Mouse (Mus musculus): ENCODE results near the gene 4930474N05Rik. TPM values are rescaled to one million over a fixed set of nuclear protein-coding genes. Genes with fewer than 3 reads are reported as not detected.

4930474N05Rik gene
- not detected in 2 replicates for polyA plus RNA-seq (2014; fragmentation: Nextera tagmentation; extraction: Ambion mirVana)

DNA sequence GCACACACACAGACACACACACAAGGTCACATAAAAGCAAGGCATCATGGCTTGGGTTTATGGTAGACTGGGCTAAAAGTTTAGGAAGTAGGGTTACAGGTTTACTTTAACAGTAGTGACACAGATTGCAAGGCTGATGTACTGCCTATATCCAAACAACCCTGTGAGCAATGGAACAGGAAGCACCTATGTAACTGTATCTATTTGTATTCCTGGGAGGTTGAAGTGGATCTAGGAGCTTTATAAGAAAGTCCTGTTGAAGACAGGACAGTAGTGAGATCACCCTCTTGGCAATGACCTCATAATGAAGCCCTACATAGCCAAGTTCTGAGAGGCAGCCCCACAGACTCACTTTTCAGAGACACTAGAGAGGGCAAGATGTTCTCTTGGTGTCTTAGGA is at the start of gene 4930474N05Rik:
4930474N05Rik (plus strand) TSS at position 301 of the 400 bp plus-strand sequence.
- Histone ChIP-seq H3K9ac (replicated peaks; ENCODE audit: low read length) (no peak within 1 kb of the TSS), H3K36me3 (ENCODE audit: control insufficient read depth, insufficient read depth, low read length) (no peaks in the 10 kb centered on the region), H3K27me3 (ENCODE audit: control insufficient read depth, insufficient read depth, low read length) (no peaks in the 10 kb centered on the region), H3K9me3 (ENCODE audit: control insufficient read depth, low read length) (no peaks in the 10 kb centered on the region), H3K4me3 (replicated peaks; ENCODE audit: low read depth, low read length) (no peak within 1 kb of the TSS), H3K27ac (replicated peaks; ENCODE audit: low read depth, low read length) (no peak within 1 kb of the TSS), H3K4me1 (ENCODE audit: control insufficient read depth, insufficient read depth, low read length) (no peaks in the 10 kb centered on the region), H3K4me2 (ENCODE audit: low read length) (no peak within 1 kb of the TSS)
- DNase-seq (no peak), ATAC-seq (ENCODE audit: low FRiP score, low TSS enrichment) (no peak)

DNA sequence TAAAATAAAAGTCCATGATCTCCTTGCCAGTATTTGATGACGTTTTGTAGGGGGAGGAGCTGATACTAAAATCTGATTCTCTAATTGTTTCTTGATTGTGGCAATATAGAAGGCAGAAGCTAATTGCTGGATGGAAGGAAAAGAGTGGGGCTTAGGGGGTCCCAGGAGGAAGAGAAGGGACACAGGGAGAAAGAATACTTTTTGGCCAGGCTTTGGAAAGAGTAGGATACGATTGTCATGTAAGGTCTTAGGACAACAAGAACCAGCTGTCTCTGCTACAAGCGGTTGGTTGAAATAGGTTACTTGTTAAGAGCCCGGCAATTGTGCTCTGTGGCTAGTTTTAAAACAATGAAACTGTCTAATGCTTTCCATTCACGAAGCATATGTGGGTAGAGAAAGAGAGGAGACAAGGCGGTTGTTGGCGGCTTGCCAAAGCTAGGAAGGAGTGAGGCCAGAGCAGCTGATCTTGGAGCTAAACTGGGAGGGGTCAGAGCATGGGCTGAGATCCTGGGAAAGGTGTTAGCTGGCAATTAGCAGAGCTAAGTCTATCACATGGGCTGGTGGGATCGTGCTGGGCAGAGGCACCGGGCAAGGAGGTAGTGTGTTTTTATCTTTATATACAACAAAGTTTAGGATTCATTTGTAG is 45.8 kb upstream of the 4930474N05Rik start:
- H3K36me3 ChIP-seq (ENCODE audit: control insufficient read depth, insufficient read depth, low read length), result no peaks in the 10 kb centered on the region
- H3K27ac ChIP-seq (replicated peaks; ENCODE audit: low read depth, low read length), result no peak overlapping the region
- H3K4me2 ChIP-seq (ENCODE audit: low read length), result peak overlapping the region; percentile 11; the same call in 1 of the 2 replicates
- no peak overlapping the region for H3K4me3 ChIP-seq (replicated peaks; ENCODE audit: low read depth, low read length)
- peak; percentile 75; the same call in 1 of the 2 replicates for ATAC-seq (ENCODE audit: low FRiP score, low TSS enrichment)
- H3K27me3 ChIP-seq (ENCODE audit: control insufficient read depth, insufficient read depth, low read length), result no peaks in the 10 kb centered on the region
- peak; percentile 79 for DNase-seq
- WGBS, result 39% methylated on average over 9 of the region's 9 CpGs
- no peaks in the 10 kb centered on the region for H3K4me1 ChIP-seq (ENCODE audit: control insufficient read depth, insufficient read depth, low read length)
- no peaks in the 10 kb centered on the region for H3K9me3 ChIP-seq (ENCODE audit: control insufficient read depth, low read length)
- no peak overlapping the region for H3K9ac ChIP-seq (replicated peaks; ENCODE audit: low read length)

DNA sequence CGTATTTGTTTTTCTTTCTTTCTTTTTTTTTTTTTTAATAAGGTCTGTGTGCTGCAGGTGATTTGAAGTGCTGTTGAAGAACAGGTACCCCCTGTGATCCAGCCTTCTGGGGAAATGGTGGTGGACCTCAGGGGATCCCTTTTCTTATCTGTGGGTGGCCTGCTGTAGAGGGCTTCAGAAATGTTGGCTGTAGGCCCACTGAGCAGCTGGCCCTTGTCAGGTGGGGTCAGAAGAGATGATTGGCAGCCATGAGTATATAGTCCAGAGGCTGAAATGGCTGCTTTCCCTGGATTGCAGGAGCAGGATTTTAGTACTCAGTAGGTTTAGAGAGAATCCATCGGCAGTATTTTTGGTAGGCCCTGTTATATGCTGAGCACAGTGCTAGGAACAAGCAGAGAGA is 41.4 kb upstream of the 4930474N05Rik start:
- ATAC-seq (ENCODE audit: low FRiP score, low TSS enrichment) (no peak), DNase-seq (no peak)
- no peak overlapping the region for H3K27ac ChIP-seq (replicated peaks; ENCODE audit: low read depth, low read length)
- 89% methylated on average over 2 of the region's 2 CpGs for WGBS
- no peaks in the 10 kb centered on the region for H3K27me3 ChIP-seq (ENCODE audit: control insufficient read depth, insufficient read depth, low read length)
- H3K4me2 ChIP-seq (ENCODE audit: low read length), result no peak overlapping the region
- H3K36me3 ChIP-seq (ENCODE audit: control insufficient read depth, insufficient read depth, low read length), result no peaks in the 10 kb centered on the region
- H3K4me1 ChIP-seq (ENCODE audit: control insufficient read depth, insufficient read depth, low read length), result no peaks in the 10 kb centered on the region
- H3K9ac ChIP-seq (replicated peaks; ENCODE audit: low read length), result no peak overlapping the region
- no peaks in the 10 kb centered on the region for H3K9me3 ChIP-seq (ENCODE audit: control insufficient read depth, low read length)
- H3K4me3 ChIP-seq (replicated peaks; ENCODE audit: low read depth, low read length), result no peak overlapping the region

DNA sequence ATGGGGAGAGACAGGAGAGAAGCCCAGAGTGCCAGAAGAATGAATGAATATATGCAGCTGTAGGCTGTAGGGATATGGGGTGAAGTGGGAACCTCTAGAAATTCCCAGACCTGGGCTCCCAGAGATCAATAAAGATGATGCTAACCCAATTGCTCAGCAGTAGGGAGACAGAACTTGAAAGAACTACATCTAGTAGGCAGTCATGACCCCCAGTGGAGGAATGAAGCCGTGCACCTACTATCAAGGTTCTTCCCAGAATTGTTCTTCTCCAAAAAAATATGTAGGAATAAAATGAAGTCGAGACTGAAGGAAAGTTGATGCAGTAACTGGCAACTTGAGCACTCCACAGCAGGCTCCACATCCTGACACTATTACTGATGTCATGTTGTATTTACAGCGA is 3.8 kb downstream of the 4930474N05Rik start:
- ATAC-seq (ENCODE audit: low FRiP score, low TSS enrichment) (no peak), DNase-seq (no peak)
- 85% methylated on average over 3 of the region's 3 CpGs for WGBS
- H3K9ac ChIP-seq (replicated peaks; ENCODE audit: low read length), result no peak overlapping the region
- H3K4me3 ChIP-seq (replicated peaks; ENCODE audit: low read depth, low read length), result no peak overlapping the region
- no peaks in the 10 kb centered on the region for H3K36me3 ChIP-seq (ENCODE audit: control insufficient read depth, insufficient read depth, low read length)
- no peak overlapping the region for H3K4me2 ChIP-seq (ENCODE audit: low read length)
- no peak overlapping the region for H3K27ac ChIP-seq (replicated peaks; ENCODE audit: low read depth, low read length)
- no peaks in the 10 kb centered on the region for H3K4me1 ChIP-seq (ENCODE audit: control insufficient read depth, insufficient read depth, low read length)
- H3K27me3 ChIP-seq (ENCODE audit: control insufficient read depth, insufficient read depth, low read length), result no peaks in the 10 kb centered on the region
- no peaks in the 10 kb centered on the region for H3K9me3 ChIP-seq (ENCODE audit: control insufficient read depth, low read length)

DNA sequence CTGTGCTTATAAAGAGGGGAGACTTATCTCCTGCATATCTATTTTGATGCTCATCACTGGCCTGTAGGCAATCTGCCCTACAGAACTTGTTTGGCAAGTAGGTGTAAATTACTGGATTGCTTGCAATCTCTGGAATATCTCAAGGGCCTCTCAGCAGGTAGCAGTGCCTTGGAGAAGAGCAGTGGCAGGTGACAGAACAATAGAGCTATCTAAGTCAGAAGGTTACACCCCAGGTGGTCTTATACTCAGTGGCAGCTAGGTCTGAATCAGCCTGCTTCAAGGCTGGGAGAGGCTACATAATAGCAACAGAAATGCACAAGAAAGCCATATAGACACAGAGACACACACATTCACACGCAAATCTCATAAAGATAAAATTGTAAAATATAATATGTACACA is 4.9 kb downstream of the 4930474N05Rik start:
- DNase-seq (no peak), ATAC-seq (ENCODE audit: low FRiP score, low TSS enrichment) (no peak)
- Histone ChIP-seq H3K4me1 (ENCODE audit: control insufficient read depth, insufficient read depth, low read length) (no peaks in the 10 kb centered on the region), H3K27ac (replicated peaks; ENCODE audit: low read depth, low read length) (no peak overlapping the region), H3K36me3 (ENCODE audit: control insufficient read depth, insufficient read depth, low read length) (no peaks in the 10 kb centered on the region), H3K9ac (replicated peaks; ENCODE audit: low read length) (no peak overlapping the region), H3K4me2 (ENCODE audit: low read length) (no peak overlapping the region), H3K4me3 (replicated peaks; ENCODE audit: low read depth, low read length) (no peak overlapping the region), H3K27me3 (ENCODE audit: control insufficient read depth, insufficient read depth, low read length) (no peaks in the 10 kb centered on the region), H3K9me3 (ENCODE audit: control insufficient read depth, low read length) (no peaks in the 10 kb centered on the region)
- 47% methylated on average over 1 of the region's 1 CpGs for WGBS

DNA sequence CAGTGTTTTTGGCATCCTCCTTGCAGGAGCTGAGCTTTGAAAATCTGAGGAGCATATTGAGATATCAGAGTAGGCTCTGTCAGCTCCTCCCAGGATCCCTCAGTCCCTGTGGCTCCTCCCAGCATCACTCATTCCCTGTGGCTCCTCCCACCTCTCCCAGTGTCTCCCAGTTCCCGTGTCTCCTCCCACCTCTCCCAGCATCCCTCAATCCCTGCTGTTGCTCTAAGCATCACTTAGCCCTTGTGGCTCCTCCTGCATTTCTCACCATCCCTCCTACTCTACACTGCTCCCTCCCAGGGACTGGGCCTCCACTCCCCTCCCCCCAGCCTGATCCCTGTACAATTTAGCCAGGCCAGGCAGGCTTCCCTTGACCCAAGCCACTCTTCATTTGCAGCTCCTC is 6.0 kb downstream of the 4930474N05Rik start:
- no peak for ATAC-seq (ENCODE audit: low FRiP score, low TSS enrichment)
- H3K9ac ChIP-seq (replicated peaks; ENCODE audit: low read length), result no peak overlapping the region
- 29% methylated on average over 1 of the region's 1 CpGs for WGBS

DNA sequence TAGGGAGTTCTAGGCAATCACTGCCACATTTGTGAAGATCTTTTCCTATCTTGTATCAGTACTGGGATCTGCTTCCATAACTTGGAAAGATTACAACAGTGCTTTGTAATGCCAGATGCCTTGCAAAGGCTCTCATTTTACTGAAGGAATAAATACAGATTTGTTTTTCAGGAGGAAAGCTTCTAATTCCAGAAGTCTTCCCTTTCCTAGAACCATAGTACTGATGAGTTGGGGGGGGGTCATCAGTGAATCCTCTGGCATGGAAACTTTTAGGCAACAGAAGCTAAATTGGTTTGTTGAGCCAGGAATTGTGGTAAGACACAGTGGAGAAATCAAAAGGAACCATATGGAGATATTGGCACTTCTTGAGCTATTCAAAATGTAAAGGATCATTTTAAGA is 19.8 kb downstream of the 4930474N05Rik start:
- Histone ChIP-seq H3K9ac (replicated peaks; ENCODE audit: low read length) (no peak overlapping the region), H3K27me3 (ENCODE audit: control insufficient read depth, insufficient read depth, low read length) (no peaks in the 10 kb centered on the region), H3K9me3 (ENCODE audit: control insufficient read depth, low read length) (no peaks in the 10 kb centered on the region), H3K36me3 (ENCODE audit: control insufficient read depth, insufficient read depth, low read length) (no peaks in the 10 kb centered on the region), H3K4me2 (ENCODE audit: low read length) (no peak overlapping the region), H3K4me1 (ENCODE audit: control insufficient read depth, insufficient read depth, low read length) (no peaks in the 10 kb centered on the region), H3K27ac (replicated peaks; ENCODE audit: low read depth, low read length) (no peak overlapping the region), H3K4me3 (replicated peaks; ENCODE audit: low read depth, low read length) (no peak overlapping the region)
- DNase-seq, result no peak
- no peak for ATAC-seq (ENCODE audit: low FRiP score, low TSS enrichment)

More for the DNA sequence above, 6.0 kb downstream of the 4930474N05Rik start:
- H3K9me3 ChIP-seq (ENCODE audit: control insufficient read depth, low read length), result no peaks in the 10 kb centered on the region
- H3K4me1 ChIP-seq (ENCODE audit: control insufficient read depth, insufficient read depth, low read length), result no peaks in the 10 kb centered on the region
- H3K27me3 ChIP-seq (ENCODE audit: control insufficient read depth, insufficient read depth, low read length), result no peaks in the 10 kb centered on the region
- no peak overlapping the region for H3K4me2 ChIP-seq (ENCODE audit: low read length)
- no peak for DNase-seq
- no peaks in the 10 kb centered on the region for H3K36me3 ChIP-seq (ENCODE audit: control insufficient read depth, insufficient read depth, low read length)
- no peak overlapping the region for H3K27ac ChIP-seq (replicated peaks; ENCODE audit: low read depth, low read length)
- no peak overlapping the region for H3K4me3 ChIP-seq (replicated peaks; ENCODE audit: low read depth, low read length)

DNA sequence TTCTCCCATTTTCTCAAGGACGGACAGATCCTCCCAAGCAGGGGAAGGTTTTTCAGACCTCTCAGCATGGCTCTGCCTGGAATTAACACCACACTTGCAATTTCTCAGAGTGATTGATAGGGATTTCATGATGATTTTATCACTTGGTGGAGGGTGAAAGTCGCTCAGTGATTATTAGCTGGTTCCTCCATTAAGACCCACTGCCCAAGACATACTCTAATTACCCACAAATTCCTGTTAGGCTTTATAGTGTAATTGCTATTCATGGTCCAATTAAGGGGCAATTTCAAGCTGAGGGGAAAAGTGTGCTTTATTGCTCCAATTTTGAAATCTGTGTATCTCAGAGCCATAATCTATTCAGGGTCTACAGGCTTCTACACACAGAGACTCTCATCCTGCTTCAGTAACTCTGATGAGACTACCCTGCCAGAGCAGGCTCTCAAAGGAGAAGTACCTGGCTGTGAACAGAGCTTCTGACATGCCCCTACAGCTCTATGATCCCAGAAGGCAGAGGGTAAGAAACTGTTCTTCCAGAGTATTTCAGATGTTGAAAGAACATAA is 29.1 kb downstream of the 4930474N05Rik start:
- Histone ChIP-seq H3K4me3 (replicated peaks; ENCODE audit: low read depth, low read length) (no peak overlapping the region), H3K9ac (replicated peaks; ENCODE audit: low read length) (no peak overlapping the region), H3K27me3 (ENCODE audit: control insufficient read depth, insufficient read depth, low read length) (no peaks in the 10 kb centered on the region), H3K36me3 (ENCODE audit: control insufficient read depth, insufficient read depth, low read length) (no peaks in the 10 kb centered on the region), H3K9me3 (ENCODE audit: control insufficient read depth, low read length) (no peaks in the 10 kb centered on the region), H3K4me1 (ENCODE audit: control insufficient read depth, insufficient read depth, low read length) (no peaks in the 10 kb centered on the region), H3K27ac (replicated peaks; ENCODE audit: low read depth, low read length) (no peak overlapping the region), H3K4me2 (ENCODE audit: low read length) (no peak overlapping the region)
- WGBS, result 81% methylated on average over 2 of the region's 2 CpGs
- no peak for DNase-seq
- ATAC-seq (ENCODE audit: low FRiP score, low TSS enrichment), result no peak

DNA sequence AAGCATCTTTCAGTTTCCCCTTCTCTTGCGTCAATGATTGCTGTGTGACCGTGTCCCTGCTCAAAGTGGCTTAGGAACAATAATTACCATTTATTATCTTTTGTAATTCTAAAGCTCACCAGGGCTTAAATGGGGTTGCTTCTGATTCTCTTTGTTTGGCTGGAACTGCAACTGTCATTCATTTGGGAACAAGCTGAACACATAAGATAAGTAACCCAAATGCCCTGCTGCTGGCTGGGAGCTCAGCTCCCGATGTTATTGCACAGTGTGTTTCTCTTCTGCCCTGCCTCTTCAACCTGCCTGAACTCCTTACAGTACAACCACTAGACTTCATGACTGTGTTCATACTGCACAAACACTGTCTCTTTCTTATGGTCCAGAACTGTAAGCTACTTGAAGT is 41.0 kb downstream of the 4930474N05Rik start:
- H3K9ac ChIP-seq (replicated peaks; ENCODE audit: low read length), result no peak overlapping the region
- no peak overlapping the region for H3K27ac ChIP-seq (replicated peaks; ENCODE audit: low read depth, low read length)
- H3K27me3 ChIP-seq (ENCODE audit: control insufficient read depth, insufficient read depth, low read length), result no peaks in the 10 kb centered on the region
- H3K9me3 ChIP-seq (ENCODE audit: control insufficient read depth, low read length), result no peaks in the 10 kb centered on the region
- H3K4me3 ChIP-seq (replicated peaks; ENCODE audit: low read depth, low read length), result no peak overlapping the region
- WGBS, result 16% methylated on average over 3 of the region's 3 CpGs
- no peak overlapping the region for H3K4me2 ChIP-seq (ENCODE audit: low read length)
- DNase-seq, result peak; percentile 42
- no peaks in the 10 kb centered on the region for H3K36me3 ChIP-seq (ENCODE audit: control insufficient read depth, insufficient read depth, low read length)
- H3K4me1 ChIP-seq (ENCODE audit: control insufficient read depth, insufficient read depth, low read length), result no peaks in the 10 kb centered on the region
- ATAC-seq (ENCODE audit: low FRiP score, low TSS enrichment), result no peak; the same call in 1 of the 2 replicates
